Mouse (Mus musculus) right cerebral cortex, postnatal 14 days (tissue): Measurements from ENCODE around the gene Cry2.
"Not testable (repeated sequence)": the region's sequence is repeated elsewhere in the genome, so short reads cannot be mapped to it uniquely, and the experiment has no call there.

ENCODE experiments used
- DNase-seq: peaks from one replicate; pipeline ENCODE4 v3.0.0; 2022

Gene Cry2

DNA sequence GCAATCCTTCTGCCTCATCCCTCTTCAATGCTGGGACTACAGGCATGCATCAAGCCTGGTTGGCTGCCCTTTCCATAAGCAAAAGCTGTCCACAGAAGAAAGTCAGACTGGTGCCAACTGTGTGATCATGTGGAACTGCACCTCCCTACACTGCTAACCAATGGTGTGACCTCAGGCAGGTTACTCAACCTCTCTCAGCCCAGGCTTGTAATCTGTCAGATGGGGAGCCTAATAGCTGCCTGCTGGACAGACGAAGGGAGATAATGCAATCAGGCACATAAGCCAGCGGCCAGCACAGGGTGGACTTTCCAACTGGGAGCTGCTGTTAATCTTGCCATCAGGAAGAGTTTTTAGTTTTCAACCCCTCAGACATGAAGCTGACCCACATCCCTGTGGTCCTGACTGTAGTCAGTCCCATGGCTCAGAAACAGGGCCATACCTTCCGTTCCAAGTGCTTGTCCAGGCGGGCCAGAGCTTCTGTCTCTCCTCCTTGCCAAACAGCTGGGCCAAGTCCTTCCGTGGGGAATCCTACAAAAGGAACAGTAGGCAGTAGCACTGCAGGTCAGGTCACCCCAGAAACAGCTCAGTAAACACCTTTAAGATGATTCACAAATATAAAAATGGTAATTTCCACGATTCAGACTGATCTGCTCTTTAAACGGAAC lies 12.0 kb downstream of the Cry2 start:
- DNase-seq, result no peak

DNA sequence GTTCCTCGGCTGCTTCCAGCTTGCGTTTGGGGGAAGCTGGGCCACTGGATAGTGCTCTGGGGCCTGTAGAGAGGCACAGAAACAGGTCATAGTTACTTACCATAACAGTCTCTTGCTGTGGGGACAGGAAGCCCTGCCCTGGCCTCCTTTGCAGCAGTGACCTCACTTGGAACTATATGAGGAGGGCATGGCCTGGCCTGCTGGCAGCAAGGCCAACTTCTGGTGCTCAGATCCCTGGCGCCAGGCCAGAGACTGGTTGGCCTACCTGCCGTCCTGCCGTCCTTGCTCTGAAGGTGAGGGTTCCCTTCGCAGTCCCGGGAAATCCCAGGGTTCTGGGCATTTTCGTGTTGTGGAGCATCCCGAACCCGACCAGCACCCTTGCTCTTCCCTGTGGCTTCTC lies 22.1 kb downstream of the Cry2 start:
- DNase-seq, result no peak

DNA sequence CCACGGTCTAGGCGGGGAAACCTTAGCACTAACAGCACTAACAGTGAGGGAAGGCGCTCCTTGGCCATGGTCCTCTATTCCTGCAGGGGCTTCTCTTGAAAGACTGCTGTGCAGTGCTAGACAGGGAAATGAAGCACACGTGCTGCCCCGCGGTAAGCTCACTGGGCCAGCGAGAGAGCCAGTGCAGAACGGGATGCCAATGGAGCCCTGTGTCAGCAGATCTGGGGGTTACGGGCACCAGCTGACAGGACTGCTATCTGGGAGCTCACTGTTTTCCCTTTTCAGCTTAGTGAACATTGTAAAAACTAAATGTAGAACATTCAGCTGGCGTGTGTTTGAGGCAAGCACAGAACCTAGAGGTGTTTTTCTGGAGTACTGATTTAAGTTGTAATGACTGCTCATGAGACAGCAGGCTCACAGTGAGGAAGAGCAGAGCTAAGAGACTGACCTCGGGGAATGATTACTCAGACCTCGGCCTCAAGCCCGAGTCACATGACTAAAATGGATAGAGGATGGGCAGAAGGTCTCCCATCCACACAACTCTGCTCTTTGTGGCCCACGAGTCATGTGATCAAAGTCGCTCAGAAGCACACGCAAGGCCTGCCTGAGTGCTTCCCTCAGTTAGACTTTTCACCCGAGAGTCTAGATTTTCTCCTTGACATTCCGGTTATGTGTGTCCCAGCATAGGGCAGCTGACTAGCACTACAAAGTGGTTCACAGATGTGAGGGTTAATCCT lies 25.4 kb downstream of the Cry2 start:
- no peak for DNase-seq

DNA sequence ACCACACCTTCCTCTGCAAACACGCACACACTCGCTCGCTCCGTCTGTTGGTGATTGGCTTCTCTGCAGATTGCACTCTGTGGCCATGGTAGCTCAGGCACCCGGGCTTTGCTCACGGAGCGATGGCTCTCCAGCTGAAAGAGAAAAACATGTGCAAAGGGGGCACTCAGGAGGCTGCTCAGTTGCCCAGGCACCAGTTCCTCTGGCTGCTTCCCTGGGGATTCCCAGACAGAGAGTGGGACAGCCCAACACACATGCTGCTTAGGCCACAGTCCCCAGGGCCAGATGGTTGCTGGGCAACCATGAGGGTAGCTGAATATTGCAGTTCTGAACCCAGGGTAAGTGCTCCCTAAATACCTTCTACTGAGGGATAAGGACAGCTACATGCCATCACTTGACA lies 28.2 kb downstream of the Cry2 start:
- DNase-seq, result no peak

- no peak for DNase-seq
Measured at GRCm38 (mm10) chr2:92404737-92405136, 29.1 kb downstream of the Cry2 start.

DNA sequence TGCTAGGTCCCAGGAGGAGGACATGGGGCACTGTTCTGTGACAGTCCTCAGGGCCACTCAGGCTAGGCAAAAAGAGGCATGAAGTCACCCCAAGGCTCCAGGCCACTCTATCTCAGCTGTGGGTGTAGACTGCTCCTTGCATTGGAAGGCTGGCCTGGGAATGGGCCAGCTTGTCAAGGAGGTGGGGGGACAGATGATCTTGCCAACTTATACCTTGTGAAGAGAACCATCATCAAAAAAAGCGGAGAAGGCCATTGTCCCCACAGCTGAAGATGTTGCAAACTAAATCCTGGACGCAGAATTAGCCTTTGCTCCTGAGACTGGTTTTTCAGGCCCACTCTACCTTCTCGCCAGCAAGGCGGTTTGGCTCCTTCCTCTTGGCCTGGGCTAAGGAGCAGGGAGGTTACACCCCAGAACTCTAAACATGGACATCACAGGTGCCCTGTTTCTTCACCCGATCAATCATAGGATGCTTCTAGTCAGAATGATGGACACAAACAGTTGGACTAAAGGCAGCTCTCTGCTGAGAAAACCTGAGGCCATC lies 30.0 kb downstream of the Cry2 start:
- DNase-seq, result no peak

- no peak for DNase-seq
Measured at GRCm38 (mm10) chr2:92402591-92403326, 31.1 kb downstream of the Cry2 start.

DNA sequence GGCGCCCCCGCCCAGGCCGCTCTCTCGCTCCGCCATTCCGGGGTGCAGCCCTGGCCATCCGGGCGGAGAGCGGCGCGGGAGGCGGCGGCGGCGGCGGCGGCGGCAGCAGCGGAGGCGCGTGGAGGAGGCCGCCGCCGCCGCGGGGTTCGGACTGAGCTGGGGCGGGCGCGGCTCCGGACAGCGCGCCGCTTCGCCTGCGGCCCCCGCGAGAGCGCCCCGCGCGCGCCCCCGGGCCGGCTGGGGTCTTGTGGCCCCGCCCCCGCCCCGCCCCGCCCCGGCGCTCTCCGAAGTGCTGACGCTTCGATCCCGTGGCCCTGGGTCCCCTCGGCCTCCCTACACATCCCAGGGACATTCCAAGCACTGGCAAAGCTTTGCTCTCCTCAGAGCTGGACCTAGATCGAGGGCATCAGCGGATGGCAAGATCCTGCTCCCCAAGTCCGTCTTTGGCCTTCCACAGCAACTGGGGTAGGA lies 32.7 kb downstream of the Cry2 start, which contains the start of gene Mapk8ip1:
Mapk8ip1 (minus strand) TSS at position 173 of the 471 bp plus-strand sequence.
- peak; percentile 52 for DNase-seq

- DNase-seq, result no peak
Measured at GRCm38 (mm10) chr2:92400682-92401081, 33.2 kb downstream of the Cry2 start.

GRCm38 (mm10) chr2:92399877-92400276 lies 34.0 kb downstream of the Cry2 start:
- DNase-seq, result not testable (repeated sequence)

DNA sequence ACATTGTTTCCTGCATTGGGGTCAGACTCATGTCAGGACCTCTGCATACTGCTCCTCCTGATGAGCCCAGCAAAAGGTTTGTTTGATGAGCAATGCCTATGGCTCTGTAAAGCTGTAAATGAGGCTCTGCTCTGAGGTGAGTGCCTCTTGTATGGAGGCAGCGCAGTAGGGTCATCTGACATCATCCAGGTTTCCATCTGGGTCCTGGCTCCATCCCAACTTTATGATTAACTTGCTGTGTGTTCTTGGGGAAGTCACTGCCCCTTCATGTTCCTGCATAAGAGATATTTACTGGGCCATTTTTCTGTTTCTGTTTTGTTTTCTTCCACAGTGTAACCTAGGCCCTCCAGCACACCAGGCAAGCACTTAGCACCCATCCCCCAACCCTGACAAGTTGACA lies 36.4 kb downstream of the Cry2 start:
- no peak for DNase-seq

DNA sequence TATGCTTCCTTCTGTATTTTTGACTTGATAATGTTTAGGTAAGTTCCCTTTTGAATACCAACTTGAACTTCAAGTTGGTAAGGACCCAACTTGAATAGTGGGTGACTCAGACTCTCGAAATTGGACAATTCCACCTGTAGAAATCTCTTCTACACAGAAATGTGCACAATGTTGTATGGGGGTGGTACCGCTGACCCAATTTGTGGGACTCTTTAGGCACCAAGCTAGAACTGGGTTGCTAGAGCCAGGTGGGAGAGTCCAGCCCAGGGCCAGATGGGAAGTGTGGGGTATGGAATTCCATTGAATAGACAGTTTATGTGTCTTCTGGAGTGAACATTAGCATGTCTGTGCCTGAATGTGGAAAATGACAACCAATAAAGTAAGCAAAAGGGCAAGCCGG lies 38.3 kb downstream of the Cry2 start:
- no peak for DNase-seq

GRCm38 (mm10) chr2:92392318-92393264 lies 41.3 kb downstream of the Cry2 start:
- no peak for DNase-seq

- DNase-seq, result no peak
Measured at GRCm38 (mm10) chr2:92391703-92392317, 42.0 kb downstream of the Cry2 start.

- peak; percentile 40 for DNase-seq
Measured at GRCm38 (mm10) chr2:92391116-92391515, 42.7 kb downstream of the Cry2 start.

DNA sequence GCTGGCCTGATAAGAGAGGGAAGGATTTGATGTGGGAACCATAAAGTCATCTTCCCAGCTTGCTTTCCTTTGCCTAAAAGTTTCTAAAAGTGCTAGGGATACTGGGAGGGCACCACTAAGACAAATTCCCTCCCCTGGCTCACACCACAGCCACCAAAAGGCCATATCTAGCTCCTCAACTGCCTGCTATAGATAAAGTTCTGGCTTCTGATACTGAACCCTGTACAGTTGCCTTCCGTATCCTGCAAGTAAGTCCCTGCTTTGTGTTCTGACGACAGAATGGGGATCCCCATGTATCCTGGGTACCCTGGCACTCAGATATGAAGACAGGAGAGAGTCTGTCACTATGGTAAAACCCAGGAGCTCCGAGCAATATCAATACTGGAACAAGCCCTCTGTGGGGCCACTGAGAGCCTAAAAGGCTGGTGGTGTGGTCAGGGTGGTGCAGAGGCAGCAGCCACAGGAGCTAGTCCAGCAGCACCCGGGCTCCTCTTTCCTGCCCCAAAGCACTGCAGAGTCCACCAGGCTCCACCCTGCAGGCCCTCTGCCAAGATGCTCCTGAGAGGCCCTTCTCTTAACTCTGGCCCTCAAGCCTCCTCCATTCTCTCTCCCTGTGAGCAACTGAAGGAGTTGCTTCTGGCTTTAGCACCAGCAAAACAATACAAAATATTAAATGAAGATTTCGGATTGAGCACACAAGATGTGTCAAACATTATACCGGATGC lies 43.5 kb downstream of the Cry2 start:
- no peak for DNase-seq

GRCm38 (mm10) chr2:92389645-92390044 lies 44.2 kb downstream of the Cry2 start:
- DNase-seq, result no peak

- DNase-seq, result peak; percentile 90
Measured at GRCm38 (mm10) chr2:92388891-92389641, 44.8 kb downstream of the Cry2 start.

GRCm38 (mm10) chr2:92388081-92388517 lies 45.7 kb downstream of the Cry2 start:
- peak; percentile 37 for DNase-seq

DNA sequence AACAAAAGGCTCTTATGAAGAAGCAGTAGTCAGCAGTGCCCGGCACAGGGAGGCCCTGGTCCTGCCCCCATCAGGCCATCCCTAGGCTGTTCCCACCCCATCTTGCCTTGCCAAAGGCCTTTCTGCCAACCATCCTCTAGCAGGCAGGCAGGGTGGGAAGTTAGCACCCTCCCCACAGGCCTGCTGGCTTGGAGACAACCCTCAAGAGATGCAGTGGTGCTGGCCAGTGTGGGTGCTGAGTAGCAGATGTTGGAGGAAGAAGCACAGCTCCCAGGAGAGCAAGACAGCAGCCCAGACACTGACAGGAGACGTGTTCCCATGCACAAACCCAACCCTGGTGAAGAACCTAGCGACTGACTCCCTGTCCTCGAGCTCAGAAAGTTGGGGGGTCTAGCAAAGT lies 46.2 kb downstream of the Cry2 start:
- DNase-seq, result no peak
